Mouse (Mus musculus) kidney, adult 18-20 months (tissue): ENCODE measurements around the gene Mybphl.

Experiments used
- DNase-seq: peaks from one replicate; pipeline ENCODE4 v3.0.0; 2021

Gene Mybphl

GRCm38 (mm10) chr3:108372691-108373090 is 8.0 kb downstream of the Mybphl start:
- no peak for DNase-seq

GRCm38 (mm10) chr3:108378875-108379663 is 14.4 kb downstream of the Mybphl start:
- no peak for DNase-seq

DNA sequence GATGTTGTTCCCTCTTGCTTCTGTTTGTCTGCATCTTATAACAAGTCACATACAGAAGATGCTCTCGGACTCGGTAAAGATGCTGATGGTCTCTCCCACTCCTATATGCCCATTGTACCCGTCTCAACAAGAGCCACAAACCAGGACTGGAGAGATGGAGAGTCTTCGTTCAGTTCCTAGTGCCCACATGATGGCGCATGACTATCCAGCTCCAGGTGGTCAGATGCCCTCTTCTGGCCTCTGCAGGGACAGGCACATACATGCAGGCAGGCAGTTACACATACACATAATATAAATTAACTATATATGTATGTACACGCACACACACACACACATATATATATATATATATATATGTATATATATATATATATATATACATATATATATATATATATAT is 16.0 kb downstream of the Mybphl start:
- no peak for DNase-seq

DNA sequence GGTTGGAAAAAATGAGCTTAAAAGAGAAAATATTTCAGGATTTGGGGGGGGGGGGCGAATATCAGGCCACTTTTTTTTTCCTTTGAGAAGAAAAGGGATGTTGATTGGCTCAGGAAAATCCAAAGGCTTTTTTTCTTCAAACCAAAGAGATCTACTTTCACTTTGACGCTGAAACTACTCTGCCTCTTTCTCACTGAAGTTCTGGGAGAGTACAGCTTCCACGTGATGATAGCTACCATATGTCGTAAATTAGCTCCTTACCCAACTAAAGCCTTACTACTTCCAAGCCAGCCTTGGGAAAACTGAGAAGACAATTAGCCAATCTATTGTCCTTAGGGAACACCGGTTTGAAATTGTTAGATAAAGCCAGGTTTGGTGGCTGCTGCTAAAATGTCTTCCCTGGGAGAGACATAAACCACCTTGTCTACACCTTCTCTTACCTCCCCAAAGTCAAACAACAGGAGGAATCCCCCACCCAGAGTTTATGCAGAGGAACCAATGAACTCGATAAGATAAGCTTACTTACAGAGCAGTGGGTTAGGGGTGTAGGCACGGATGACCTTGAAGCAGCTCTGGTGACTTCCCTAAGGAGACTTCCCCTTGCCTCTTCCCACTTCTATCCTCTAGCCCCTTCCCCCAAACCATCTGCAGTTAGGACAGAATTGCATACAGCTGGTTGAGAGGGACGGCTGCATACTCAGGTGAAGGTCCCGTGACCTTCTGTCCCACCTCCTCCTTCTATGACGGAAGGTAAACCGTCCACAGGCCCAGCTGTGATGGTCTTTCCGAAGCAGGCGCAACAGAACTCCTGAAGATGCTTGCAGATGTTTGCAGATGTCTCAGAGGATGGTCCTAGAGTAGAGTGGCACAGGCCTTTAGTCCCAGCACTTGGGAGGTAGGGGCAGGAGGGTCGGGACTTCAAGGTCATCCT is 17.5 kb downstream of the Mybphl start:
- DNase-seq, result no peak

DNA sequence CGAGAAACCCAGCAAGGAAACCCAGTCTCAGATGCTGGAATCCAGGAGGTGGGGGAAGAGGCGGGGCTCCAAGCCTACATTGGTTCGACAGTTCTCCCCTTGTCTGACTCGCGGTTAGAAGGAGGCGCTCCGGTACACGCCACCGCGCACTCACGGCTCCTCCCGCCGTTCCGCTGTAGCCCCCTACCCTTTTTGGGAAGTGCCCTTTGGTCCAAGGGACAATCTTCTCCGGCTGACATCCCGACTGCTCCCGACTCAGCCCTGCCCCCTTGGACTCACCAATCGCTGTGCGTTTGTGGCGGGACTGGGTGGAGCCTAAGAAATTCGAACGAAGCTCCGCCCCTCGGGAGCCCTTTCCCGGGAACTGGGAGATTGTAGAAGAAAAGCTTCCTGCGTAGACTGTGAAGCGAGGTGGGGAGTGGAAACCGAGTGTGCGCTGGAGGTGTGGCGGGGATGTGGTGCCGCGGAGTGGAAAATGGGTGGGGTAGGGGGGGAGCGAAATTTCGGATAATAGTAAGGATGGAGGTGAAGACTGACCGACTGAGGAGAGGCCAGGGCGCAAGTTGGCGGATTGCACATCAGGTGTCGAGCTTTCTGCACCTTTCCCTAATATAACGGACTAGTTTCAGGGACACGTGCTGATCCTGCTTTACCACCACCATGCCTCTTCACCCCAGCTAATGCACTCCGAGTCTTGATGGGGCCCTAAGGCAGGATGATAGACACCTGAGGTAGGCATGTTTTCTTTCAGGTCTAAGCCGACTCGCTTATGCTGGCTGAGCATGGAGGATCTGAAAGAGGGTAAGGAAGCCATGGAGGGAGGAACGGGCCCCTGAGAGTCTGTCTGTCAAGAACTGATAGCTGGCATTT is 19.0 kb downstream of the Mybphl start, which contains the start of gene Psrc1:
Psrc1 (plus strand) TSS at position 355 of the 870 bp plus-strand sequence.
- DNase-seq, result peak; percentile 92

- no peak for DNase-seq
These were observed 19.7 kb downstream of the Mybphl start for GRCm38 (mm10) chr3:108384425-108384824.

- DNase-seq, result no peak
These were observed 21.5 kb downstream of the Mybphl start for GRCm38 (mm10) chr3:108386186-108386585.

DNA sequence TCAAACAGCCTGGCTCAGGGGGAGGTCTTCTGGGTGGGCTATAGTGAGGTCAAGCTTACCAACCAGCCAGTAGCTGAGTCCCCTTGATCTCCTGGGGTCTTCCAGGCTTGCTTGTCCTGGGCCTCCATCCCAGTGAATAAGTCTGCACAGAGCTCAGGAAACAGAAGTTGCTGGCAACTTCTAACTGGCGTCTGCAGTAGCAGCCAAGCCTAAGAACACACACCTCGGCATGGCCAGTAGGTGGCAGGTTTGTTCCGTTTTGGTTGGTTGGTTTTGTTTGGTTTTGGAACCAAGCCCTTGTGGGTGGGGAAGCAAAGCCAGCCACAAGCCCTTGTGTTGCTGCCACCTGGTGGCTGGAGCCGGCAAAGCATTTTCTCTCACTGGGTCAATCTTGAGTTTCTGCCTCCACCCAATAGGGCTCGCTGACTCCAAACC is 24.4 kb downstream of the Mybphl start:
- DNase-seq, result peak; percentile 97

- DNase-seq, result peak; percentile 82
These were observed 27.6 kb downstream of the Mybphl start for GRCm38 (mm10) chr3:108392299-108392698.

GRCm38 (mm10) chr3:108392793-108393192 is 28.1 kb downstream of the Mybphl start:
- DNase-seq, result no peak

DNA sequence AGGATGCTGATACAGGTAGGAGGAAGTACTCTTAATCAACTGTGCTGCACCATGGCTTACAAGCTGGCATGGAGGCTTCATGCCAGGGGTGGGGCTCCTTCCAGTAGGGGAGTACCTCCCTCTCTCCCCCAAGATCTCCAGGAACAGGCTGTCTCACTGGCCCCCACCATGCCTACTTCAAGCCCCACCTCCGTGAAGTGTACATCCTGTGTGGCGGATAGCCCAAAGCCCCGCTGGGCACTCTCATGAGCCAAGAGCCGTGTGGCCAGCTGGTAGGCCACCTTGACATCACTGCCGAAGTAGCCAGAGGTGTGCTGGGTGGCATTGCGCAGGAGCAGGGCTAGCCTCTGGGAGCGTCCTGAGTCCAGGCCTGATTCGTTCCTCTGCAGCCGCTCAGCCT is 33.6 kb downstream of the Mybphl start:
- no peak for DNase-seq

GRCm38 (mm10) chr3:108400442-108400841 is 35.7 kb downstream of the Mybphl start:
- DNase-seq, result no peak

DNA sequence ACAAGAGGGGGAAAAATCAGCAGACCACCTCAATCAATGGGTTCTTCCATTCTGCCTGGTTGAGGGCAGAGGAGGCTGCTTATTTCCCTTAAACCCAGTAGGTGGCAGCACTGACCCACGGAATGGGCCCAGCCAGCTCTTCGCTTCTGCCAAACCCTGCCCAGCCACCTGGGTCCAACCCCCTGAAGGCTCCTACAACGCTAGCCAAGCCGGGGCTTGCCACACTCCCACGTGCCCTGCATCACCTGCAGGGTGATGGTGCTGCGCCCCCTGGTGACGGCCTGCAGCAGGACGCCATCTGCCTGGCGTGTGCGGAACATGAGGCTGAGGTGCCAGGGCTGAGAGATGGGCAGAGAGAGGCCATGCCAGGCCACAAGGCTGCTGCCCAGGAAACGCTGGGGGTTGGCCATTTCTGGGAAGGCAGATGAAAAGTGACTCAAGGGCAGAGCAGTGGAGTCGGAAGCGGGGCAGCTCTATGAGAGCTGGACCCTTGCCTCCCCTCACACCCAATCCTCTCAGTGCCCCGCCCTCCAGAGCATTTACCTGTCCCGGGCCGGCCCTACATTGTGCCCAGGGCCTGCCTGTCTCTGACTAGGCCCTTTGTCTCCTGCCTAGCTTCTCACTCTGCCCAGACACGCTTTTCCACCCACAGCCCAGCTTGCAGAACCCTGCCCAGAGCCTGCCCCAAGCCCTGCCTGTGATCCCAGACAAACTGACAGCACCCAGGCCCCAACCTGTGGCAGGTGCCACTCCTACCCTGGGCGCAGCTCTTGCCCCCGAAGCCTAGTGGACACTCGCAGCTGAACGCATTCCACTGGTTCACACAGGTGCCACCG is 37.2 kb downstream of the Mybphl start:
- peak; percentile 91 for DNase-seq

- DNase-seq, result peak; percentile 55
These were observed 37.8 kb downstream of the Mybphl start for GRCm38 (mm10) chr3:108402528-108402920.

GRCm38 (mm10) chr3:108405536-108406305 is 41.0 kb downstream of the Mybphl start:
- DNase-seq, result no peak

DNA sequence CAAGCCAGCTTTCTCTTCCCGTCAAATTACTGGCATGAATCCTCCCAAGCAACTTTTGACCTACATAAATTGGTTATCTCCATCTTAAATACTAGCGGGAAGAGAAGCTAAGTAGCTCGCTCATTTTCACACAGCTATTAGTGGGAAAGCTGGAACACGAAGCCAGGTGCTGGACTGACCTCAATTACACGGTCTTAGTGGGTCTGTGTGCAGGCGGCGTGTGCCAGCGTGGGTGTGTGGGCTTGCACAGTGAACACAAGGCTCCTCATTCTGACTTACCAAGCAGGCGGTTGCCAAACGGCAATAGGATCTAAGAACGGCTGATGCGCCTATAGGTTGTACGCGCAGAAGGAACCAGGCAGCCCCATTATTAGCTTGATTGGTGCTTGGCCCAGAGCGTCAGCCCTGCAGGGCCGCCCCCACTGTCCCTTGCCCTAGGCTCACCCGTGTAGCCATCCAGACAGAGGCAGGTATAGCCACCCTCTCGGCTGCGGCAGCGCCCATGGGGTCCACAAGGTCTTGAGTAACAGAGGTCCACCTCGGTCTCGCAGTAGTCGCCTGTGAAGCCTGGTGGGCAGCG is 41.7 kb downstream of the Mybphl start:
- no peak for DNase-seq

DNA sequence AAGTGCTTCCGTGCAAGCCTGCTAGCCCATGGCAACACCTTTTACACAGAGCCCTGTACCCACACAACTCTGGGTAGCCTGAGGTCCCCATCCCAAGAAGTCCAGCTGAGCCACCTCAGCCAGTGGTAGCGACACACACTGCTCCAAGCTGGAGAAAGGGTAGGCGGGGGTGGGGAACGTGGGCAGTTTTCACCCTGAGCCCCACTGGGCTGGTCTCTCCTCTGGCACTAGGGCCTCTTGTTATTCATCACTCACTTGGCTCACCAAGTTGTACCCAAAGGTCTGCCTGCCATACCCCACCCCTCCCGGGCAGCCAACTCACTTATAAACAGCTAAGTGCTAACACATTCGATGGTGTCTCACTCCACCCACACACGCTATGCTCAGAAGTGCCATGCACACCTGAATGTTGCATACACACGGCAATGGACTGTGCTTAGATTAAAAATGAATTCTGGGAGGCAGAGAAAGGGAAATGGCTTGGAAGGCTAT is 43.9 kb downstream of the Mybphl start:
- no peak for DNase-seq

GRCm38 (mm10) chr3:108409656-108410358 is 45.1 kb downstream of the Mybphl start:
- DNase-seq, result peak; percentile 53

GRCm38 (mm10) chr3:108410359-108410714 is 45.6 kb downstream of the Mybphl start:
- no peak for DNase-seq
